Mouse (Mus musculus) liver, postnatal 0 days (tissue): Measurements from ENCODE around the gene Fbf1.

ENCODE experiments used
- CTCF ChIP-seq: sonication (generic); IDR thresholded peaks from 2 replicates; pipeline ENCODE4 v1.5.1; 2016; ENCODE audit warnings: antibody characterized with exemption, low read depth
- EP300 ChIP-seq: IDR thresholded peaks from 2 replicates; pipeline ENCODE4 v1.6.1; 2016; ENCODE audit warnings: antibody characterized with exemption, low read depth, mild to moderate bottlenecking

DNA sequence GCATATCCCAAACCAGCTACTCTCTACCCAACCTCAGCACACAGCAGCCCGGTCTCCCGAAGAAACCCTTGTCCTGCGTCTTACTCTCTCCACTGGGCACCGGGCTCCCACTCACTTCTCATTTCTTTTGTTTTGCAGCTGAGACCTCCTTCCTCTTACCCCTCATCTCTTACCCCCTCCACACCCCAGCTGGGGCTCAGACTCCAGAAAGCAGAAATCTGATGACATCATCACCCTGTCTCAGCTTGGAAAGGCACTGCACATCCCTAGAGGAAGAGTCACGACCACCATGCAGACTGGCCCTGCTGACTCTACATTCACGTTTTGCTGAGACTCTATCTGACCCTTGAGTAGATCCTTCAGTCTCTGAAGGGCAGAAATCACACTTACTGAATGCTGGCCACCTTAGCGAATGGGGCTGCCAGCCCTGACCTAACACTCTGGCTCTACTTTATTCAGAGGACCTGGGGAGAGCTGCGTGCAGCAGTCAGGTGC lies 37.9 kb downstream of the Fbf1 start:
- no peak for TF ChIP-seq CTCF
- TF ChIP-seq EP300 = no peak
